Mouse (Mus musculus) ES-Bruce4 (cell line): ENCODE data around the gene Pex11b.

Experiments
- CTCF ChIP-seq: IDR thresholded peaks from one replicate; pipeline ENCODE4 v1.8.1; 2011; ENCODE audit warnings: low read depth, low read length
- EP300 ChIP-seq: IDR thresholded peaks from 2 replicates; pipeline ENCODE4 v1.6.1; 2011; ENCODE audit warnings: low read depth, low read length; ENCODE audit not compliant: insufficient read depth
- POLR2A ChIP-seq: IDR thresholded peaks from one replicate; pipeline ENCODE4 v1.8.1; 2011; ENCODE audit warnings: low read length; ENCODE audit not compliant: insufficient read depth

GRCm38 (mm10) chr3:96598156-96599068, 36.8 kb upstream of the Pex11b start:
- TF ChIP-seq CTCF = no peak
- TF ChIP-seq POLR2A = no peak
- no peak for TF ChIP-seq EP300
